8 mouse cellular contexts compared by ENCODE assay signal in genomic region chr10:80751188-80751832, GRCm38 (mm10). TPM values are rescaled to one million over a fixed set of nuclear protein-coding genes. Genes with fewer than 3 reads are reported as not detected.
DNase-seq lines count a peak whose midpoint lies in the region; ATAC-seq and TF ChIP-seq lines count a peak whose summit lies in the region.

No protein-coding gene starts in this region.

- no peaks in the 10 kb centered on the region for H3K9me3 ChIP-seq in forebrain, embryonic 11.5 days (ENCODE audit: control insufficient read depth, low read length)
- H3K9me3 ChIP-seq in heart, embryonic 15.5 days (replicated peaks), result no peaks in the 10 kb centered on the region
- H3K9me3 ChIP-seq in kidney, postnatal 0 days (replicated peaks; ENCODE audit: low read length), result no peaks in the 10 kb centered on the region
- H3K9me3 ChIP-seq in lung, embryonic 15.5 days, result no peaks in the 10 kb centered on the region
- H3K9me3 ChIP-seq in neural tube, embryonic 15.5 days (replicated peaks), result no peaks in the 10 kb centered on the region

- H3K9ac ChIP-seq in forebrain, embryonic 11.5 days (ENCODE audit: low read length), result peak overlapping the region; percentile 23; the same call in 1 of the 2 replicates
- H3K9ac ChIP-seq in heart, embryonic 15.5 days, result peak overlapping the region; percentile 55
- no peak overlapping the region for H3K9ac ChIP-seq in kidney, postnatal 0 days (ENCODE audit: low read depth, low read length)
- H3K9ac ChIP-seq in lung, embryonic 15.5 days, result peak overlapping the region; percentile 32
- 0 out of 2 replicates have a peak overlapping the region, but pooled peaks have one; percentile 18 for H3K9ac ChIP-seq in neural tube, embryonic 15.5 days (replicated peaks)

- TF ChIP-seq CTCF in kidney, postnatal 0 days (IDR thresholded peaks at IDR 0.05; ENCODE audit: low read depth), result peak; percentile 64

- no peak overlapping the region for H3K27ac ChIP-seq in forebrain, embryonic 11.5 days (ENCODE audit: low read depth, low read length)
- H3K27ac ChIP-seq in heart, embryonic 15.5 days, result peak overlapping the region; percentile 98
- H3K27ac ChIP-seq in kidney, postnatal 0 days, result peak overlapping the region; percentile 86
- peak overlapping the region; percentile 93 for H3K27ac ChIP-seq in lung, embryonic 15.5 days
- H3K27ac ChIP-seq in neural tube, embryonic 15.5 days (replicated peaks), result 0 out of 2 replicates have a peak overlapping the region, but pooled peaks have one; percentile 45

- ATAC-seq in forebrain, embryonic 11.5 days (replicated peaks; ENCODE audit: low FRiP score), result no peak
- ATAC-seq in heart, embryonic 15.5 days (replicated peaks; ENCODE audit: insufficient number of reproducible peaks, insufficient read depth, low FRiP score, low read depth), result peak; percentile 80
- no peak for ATAC-seq in kidney, postnatal 0 days (replicated peaks; ENCODE audit: low FRiP score, low read depth)
- ATAC-seq in lung, embryonic 15.5 days (ENCODE audit: borderline replicate concordance, extremely low read depth, low FRiP score, low TSS enrichment), result peak; percentile 21; the same call in 1 of the 2 replicates
- ATAC-seq in neural tube, embryonic 15.5 days (ENCODE audit: low FRiP score), result no peak

- no peaks in the 10 kb centered on the region for H3K36me3 ChIP-seq in forebrain, embryonic 11.5 days (ENCODE audit: control insufficient read depth, insufficient read depth, low read length)
- no peaks in the 10 kb centered on the region for H3K36me3 ChIP-seq in heart, embryonic 15.5 days
- no peaks in the 10 kb centered on the region for H3K36me3 ChIP-seq in kidney, postnatal 0 days (ENCODE audit: insufficient read depth, low read length)
- H3K36me3 ChIP-seq in lung, embryonic 15.5 days, result no peaks in the 10 kb centered on the region
- no peaks in the 10 kb centered on the region for H3K36me3 ChIP-seq in neural tube, embryonic 15.5 days

- H3K4me3 ChIP-seq in forebrain, embryonic 11.5 days (ENCODE audit: low read depth, low read length), result peak overlapping the region; percentile 3; the same call in 1 of the 2 replicates
- peak overlapping the region; percentile 45 for H3K4me3 ChIP-seq in heart, embryonic 15.5 days
- peak overlapping the region; percentile 11; the same call in 1 of the 2 replicates for H3K4me3 ChIP-seq in kidney, postnatal 0 days (replicated peaks; ENCODE audit: low read depth, low read length)
- H3K4me3 ChIP-seq in lung, embryonic 15.5 days, result peak overlapping the region; percentile 25
- H3K4me3 ChIP-seq in neural tube, embryonic 15.5 days (replicated peaks), result peak overlapping the region; percentile 5

- no peaks in the 10 kb centered on the region for H3K27me3 ChIP-seq in forebrain, embryonic 11.5 days (ENCODE audit: control insufficient read depth, insufficient read depth, low read length)
- H3K27me3 ChIP-seq in heart, embryonic 15.5 days, result no peaks in the 10 kb centered on the region
- no peaks in the 10 kb centered on the region for H3K27me3 ChIP-seq in kidney, postnatal 0 days (ENCODE audit: insufficient read depth, low read length)
- H3K27me3 ChIP-seq in lung, embryonic 15.5 days, result no peaks in the 10 kb centered on the region
- H3K27me3 ChIP-seq in neural tube, embryonic 15.5 days (replicated peaks), result 0 out of 2 replicates have a peak, but pooled peaks cover 2% of the 10 kb centered on the region

- 13% methylated on average over 16 of the region's 16 CpGs for WGBS in forebrain, embryonic 11.5 days
- WGBS in heart, embryonic 15.5 days, result 5% methylated on average over 16 of the region's 16 CpGs
- WGBS in kidney, postnatal 0 days, result 9% methylated on average over 16 of the region's 16 CpGs
- 4% methylated on average over 16 of the region's 16 CpGs for WGBS in lung, embryonic 15.5 days
- 12% methylated on average over 16 of the region's 16 CpGs for WGBS in neural tube, embryonic 15.5 days

- peaks cover 7% of the 10 kb centered on the region for H3K4me1 ChIP-seq in forebrain, embryonic 11.5 days (replicated peaks; ENCODE audit: control insufficient read depth, insufficient read depth, low read length)
- peaks cover 45% of the 10 kb centered on the region for H3K4me1 ChIP-seq in heart, embryonic 15.5 days (replicated peaks)
- H3K4me1 ChIP-seq in kidney, postnatal 0 days (replicated peaks; ENCODE audit: insufficient read depth, low read length), result peaks cover 11% of the 10 kb centered on the region
- peaks cover 28% of the 10 kb centered on the region for H3K4me1 ChIP-seq in lung, embryonic 15.5 days
- peaks cover 24% of the 10 kb centered on the region for H3K4me1 ChIP-seq in neural tube, embryonic 15.5 days

- peak overlapping the region; percentile 38; the same call in 1 of the 2 replicates for H3K4me2 ChIP-seq in forebrain, embryonic 11.5 days (ENCODE audit: low read depth, low read length, severe bottlenecking)
- H3K4me2 ChIP-seq in heart, embryonic 15.5 days, result peak overlapping the region; percentile 65
- peak overlapping the region; percentile 53 for H3K4me2 ChIP-seq in kidney, postnatal 0 days (ENCODE audit: low read length)
- H3K4me2 ChIP-seq in lung, embryonic 15.5 days, result peak overlapping the region; percentile 61
- peak overlapping the region; percentile 51 for H3K4me2 ChIP-seq in neural tube, embryonic 15.5 days

- peak; percentile 82 to 92 for DNase-seq in adrenal gland, adult (ENCODE audit: inconsistent age in 2 of 2, low spot score in 1 of 2)
- DNase-seq in adrenal gland, postnatal 4 days (ENCODE audit: low spot score in 2 of 2), result no peak
- peak; percentile 85 for DNase-seq in adrenal gland, adult 2 months
- DNase-seq in forebrain, embryonic 11.5 days (ENCODE audit: low spot score), result no peak
- DNase-seq in kidney, postnatal 0 days (ENCODE audit: low spot score), result peak; percentile 77

RNA-seq across cellular contexts. Expression of gene Dot1l, which starts 3.7 kb away (rescaled TPM):
- 10 to 100 TPM; 81.2 to 83.2 TPM for total RNA-seq in adrenal gland, postnatal 4 days (2021)
- 10 to 100 TPM; 31.7 to 80.6 TPM for total RNA-seq in adrenal gland, adult 2 months (2021)
- polyA plus RNA-seq in adrenal gland, adult 2 months (2012; rRNA removed), result 109 and 170 TPM in 2 replicates
- polyA plus RNA-seq in forebrain, embryonic 11.5 days (2014; fragmentation: Nextera tagmentation; extraction: Ambion mirVana), result 34.5 and 34.9 TPM in 2 replicates
- polyA plus RNA-seq in heart, embryonic 15.5 days (2015; fragmentation: Nextera tagmentation; extraction: Ambion mirVana), result 16.1 and 22.4 TPM in 2 replicates
- polyA plus RNA-seq in kidney, postnatal 0 days (2015; fragmentation: Nextera tagmentation; extraction: Ambion mirVana), result 9.7 and 9.9 TPM in 2 replicates
- 15.5 and 18.3 TPM in 2 replicates for polyA plus RNA-seq in lung, embryonic 15.5 days (2015; fragmentation: Nextera tagmentation; extraction: Ambion mirVana)
- polyA plus RNA-seq in neural tube, embryonic 15.5 days (2015; fragmentation: Nextera tagmentation; extraction: Ambion mirVana), result 19.3 and 20.3 TPM in 2 replicates

RNA-seq across cellular contexts. Expression of gene Ap3d1, which starts 9.2 kb away (rescaled TPM):
- 100 to 1,000 TPM in 1 of 2 experiments, 10 to 100 TPM in 1; 98.9 to 114 TPM for total RNA-seq in adrenal gland, postnatal 4 days (2021)
- 100 to 1,000 TPM in 1 of 2 experiments, 10 to 100 TPM in 1; 85.6 to 104 TPM for total RNA-seq in adrenal gland, adult 2 months (2021)
- polyA plus RNA-seq in adrenal gland, adult 2 months (2012; rRNA removed), result 98.1 and 131 TPM in 2 replicates
- polyA plus RNA-seq in forebrain, embryonic 11.5 days (2014; fragmentation: Nextera tagmentation; extraction: Ambion mirVana), result 84.2 and 86.3 TPM in 2 replicates
- polyA plus RNA-seq in heart, embryonic 15.5 days (2015; fragmentation: Nextera tagmentation; extraction: Ambion mirVana), result 45.0 and 51.4 TPM in 2 replicates
- 54.2 and 58.3 TPM in 2 replicates for polyA plus RNA-seq in kidney, postnatal 0 days (2015; fragmentation: Nextera tagmentation; extraction: Ambion mirVana)
- 68.2 and 72.4 TPM in 2 replicates for polyA plus RNA-seq in lung, embryonic 15.5 days (2015; fragmentation: Nextera tagmentation; extraction: Ambion mirVana)
- 108 and 115 TPM in 2 replicates for polyA plus RNA-seq in neural tube, embryonic 15.5 days (2015; fragmentation: Nextera tagmentation; extraction: Ambion mirVana)

RNA-seq across cellular contexts. Expression of gene Sf3a2, which starts 46.7 kb away (rescaled TPM):
- total RNA-seq in adrenal gland, postnatal 4 days (2021), result 10 to 100 TPM; 79.5 to 79.9 TPM
- total RNA-seq in adrenal gland, adult 2 months (2021), result 10 to 100 TPM; 53.6 to 58.7 TPM
- polyA plus RNA-seq in adrenal gland, adult 2 months (2012; rRNA removed), result 103 and 104 TPM in 2 replicates
- polyA plus RNA-seq in forebrain, embryonic 11.5 days (2014; fragmentation: Nextera tagmentation; extraction: Ambion mirVana), result 116 and 119 TPM in 2 replicates
- 38.3 and 48.3 TPM in 2 replicates for polyA plus RNA-seq in heart, embryonic 15.5 days (2015; fragmentation: Nextera tagmentation; extraction: Ambion mirVana)
- polyA plus RNA-seq in kidney, postnatal 0 days (2015; fragmentation: Nextera tagmentation; extraction: Ambion mirVana), result 57.1 and 61.9 TPM in 2 replicates
- 60.1 and 64.7 TPM in 2 replicates for polyA plus RNA-seq in lung, embryonic 15.5 days (2015; fragmentation: Nextera tagmentation; extraction: Ambion mirVana)
- polyA plus RNA-seq in neural tube, embryonic 15.5 days (2015; fragmentation: Nextera tagmentation; extraction: Ambion mirVana), result 53.3 and 59.8 TPM in 2 replicates

RNA-seq across cellular contexts. Expression of gene Plekhj1, which starts 47.1 kb away (rescaled TPM):
- 100 to 1,000 TPM in 1 of 2 experiments, 10 to 100 TPM in 1; 93.7 to 105 TPM for total RNA-seq in adrenal gland, postnatal 4 days (2021)
- 10 to 100 TPM; 72.2 to 83.6 TPM for total RNA-seq in adrenal gland, adult 2 months (2021)
- polyA plus RNA-seq in adrenal gland, adult 2 months (2012; rRNA removed), result 81.1 and 102 TPM in 2 replicates
- 160 and 163 TPM in 2 replicates for polyA plus RNA-seq in forebrain, embryonic 11.5 days (2014; fragmentation: Nextera tagmentation; extraction: Ambion mirVana)
- 65.2 and 83.1 TPM in 2 replicates for polyA plus RNA-seq in heart, embryonic 15.5 days (2015; fragmentation: Nextera tagmentation; extraction: Ambion mirVana)
- polyA plus RNA-seq in kidney, postnatal 0 days (2015; fragmentation: Nextera tagmentation; extraction: Ambion mirVana), result 83.7 and 86.6 TPM in 2 replicates
- 116 and 118 TPM in 2 replicates for polyA plus RNA-seq in lung, embryonic 15.5 days (2015; fragmentation: Nextera tagmentation; extraction: Ambion mirVana)
- 135 and 146 TPM in 2 replicates for polyA plus RNA-seq in neural tube, embryonic 15.5 days (2015; fragmentation: Nextera tagmentation; extraction: Ambion mirVana)

RNA-seq across cellular contexts. Expression of gene Izumo4, which starts 49.3 kb away (rescaled TPM):
- total RNA-seq in adrenal gland, postnatal 4 days (2021), result 10 to 100 TPM; 18.3 to 24.9 TPM
- total RNA-seq in adrenal gland, adult 2 months (2021), result 10 to 100 TPM; 13.2 to 21.2 TPM
- polyA plus RNA-seq in adrenal gland, adult 2 months (2012; rRNA removed), result 73.3 and 74.3 TPM in 2 replicates
- 4.8 and 7.2 TPM in 2 replicates for polyA plus RNA-seq in forebrain, embryonic 11.5 days (2014; fragmentation: Nextera tagmentation; extraction: Ambion mirVana)
- polyA plus RNA-seq in heart, embryonic 15.5 days (2015; fragmentation: Nextera tagmentation; extraction: Ambion mirVana), result 10.4 and 14.6 TPM in 2 replicates
- 22.4 and 24.5 TPM in 2 replicates for polyA plus RNA-seq in kidney, postnatal 0 days (2015; fragmentation: Nextera tagmentation; extraction: Ambion mirVana)
- 19.8 and 23.0 TPM in 2 replicates for polyA plus RNA-seq in lung, embryonic 15.5 days (2015; fragmentation: Nextera tagmentation; extraction: Ambion mirVana)
- 43.3 and 46.8 TPM in 2 replicates for polyA plus RNA-seq in neural tube, embryonic 15.5 days (2015; fragmentation: Nextera tagmentation; extraction: Ambion mirVana)

Comparison
In these comparisons a context has a peak if more than half of its experiments do, and no peak if none do; other contexts are left out.
1. DNase-seq: peak in adrenal gland, adult (2 of 2), adrenal gland, adult 2 months (single experiment) and kidney, postnatal 0 days (single experiment); none in adrenal gland, postnatal 4 days (0 of 2) and forebrain, embryonic 11.5 days (single experiment).
2. ATAC-seq: peak in heart, embryonic 15.5 days (single experiment) and lung, embryonic 15.5 days (single experiment); none in forebrain, embryonic 11.5 days (single experiment), kidney, postnatal 0 days (single experiment) and neural tube, embryonic 15.5 days (single experiment).
3. Peak in every context shown above with its lines, with median percentiles within 50 percentile points of each other: H3K4me2 ChIP-seq and H3K4me3 ChIP-seq.